Mouse (Mus musculus) CH12.LX (cell line): Measurements from ENCODE around the gene Zdhhc3. TPM values are rescaled to one million over a fixed set of nuclear protein-coding genes. Genes with fewer than 3 reads are reported as not detected.
A peak's percentile ranks its signal among the peaks of the same experiment; 100 is the strongest.

Source experiments
- DNase-seq: peaks from one replicate; pipeline ENCODE4 v3.0.0-alpha.2; 2013; ENCODE audit errors: extremely low read depth
- H3K27ac ChIP-seq: 2 replicates; pipeline ENCODE4 v1.5.1; 2012; ENCODE audit warnings: low read depth, mild to moderate bottlenecking, control low read depth, moderate library complexity; ENCODE audit not compliant: insufficient read depth
- H3K27me3 ChIP-seq: replicated peaks from 2 replicates; pipeline ENCODE3; 2012; ENCODE audit warnings: inconsistent platforms
- H3K36me3 ChIP-seq, 2 experiments: replicated peaks in 1 of 2; 2 replicates each; pipeline versions ENCODE3 to v1.6.1; 2012; ENCODE audit warnings: inconsistent platforms in 1 of 2, low read length in 1 of 2, mild to moderate bottlenecking in 1 of 2, mixed read lengths in 1 of 2, moderate library complexity in 1 of 2; ENCODE audit not compliant: control insufficient read depth in 1 of 2, insufficient read depth in 1 of 2
- H3K4me1 ChIP-seq, 2 experiments: 2 replicates each; pipeline ENCODE4 v1.6.1; 2012; ENCODE audit warnings: inconsistent platforms in 1 of 2, moderate library complexity in 1 of 2; ENCODE audit not compliant: insufficient read depth in 2 of 2, control insufficient read depth in 1 of 2
- H3K4me2 ChIP-seq: 2 replicates; pipeline ENCODE4 v1.6.1; 2012; ENCODE audit warnings: low read depth, mild to moderate bottlenecking, control low read depth; ENCODE audit not compliant: poor library complexity, insufficient read depth, severe bottlenecking
- H3K4me3 ChIP-seq, 3 experiments: fragments of 150-350 bp in 1 of 3; sonication (generic) in 1 of 3; replicated peaks in 1 of 3; 2 replicates each; pipeline versions ENCODE3 to v1.5.1; 2011 to 2012; ENCODE audit warnings: low read depth in 2 of 3, low read length in 2 of 3, mild to moderate bottlenecking in 2 of 3, moderate library complexity in 2 of 3, control low read depth in 1 of 3, improper control_type of control experiment in 1 of 3, inconsistent platforms in 1 of 3, mixed read lengths in 1 of 3; ENCODE audit not compliant: poor library complexity in 1 of 3
- H3K79me2 ChIP-seq: replicated peaks from 2 replicates; pipeline ENCODE4 v1.6.1; 2012; ENCODE audit warnings: mild to moderate bottlenecking, moderate library complexity; ENCODE audit not compliant: control insufficient read depth, poor library complexity, insufficient read depth, severe bottlenecking; ENCODE audit errors: extremely low read depth
- H3K9ac ChIP-seq: 2 replicates; pipeline ENCODE4 v1.6.1; 2012; ENCODE audit warnings: low read depth, mild to moderate bottlenecking, control low read depth, moderate library complexity; ENCODE audit not compliant: insufficient read depth
- H3K9me3 ChIP-seq: replicated peaks from 2 replicates; pipeline ENCODE3; 2012; ENCODE audit warnings: low read length, inconsistent platforms, mixed read lengths
- CHD2 ChIP-seq: IDR thresholded peaks from 2 replicates; pipeline ENCODE4 v1.6.1; 2011; ENCODE audit warnings: low read length, improper control_type of control experiment
- CTCF ChIP-seq, 2 experiments: IDR thresholded peaks in 1 of 2; conservative IDR thresholded peaks in 1 of 2; 2 replicates each; pipeline ENCODE4 v1.5.1; 2011 to 2012; ENCODE audit warnings: low read depth in 2 of 2, low read length in 2 of 2, improper control_type of control experiment in 1 of 2, inconsistent platforms in 1 of 2, mild to moderate bottlenecking in 1 of 2, moderate library complexity in 1 of 2
- E2F4 ChIP-seq: IDR thresholded peaks from 2 replicates; pipeline ENCODE4 v1.6.1; 2011; ENCODE audit warnings: low read depth, low read length, improper control_type of control experiment; ENCODE audit not compliant: insufficient replicate concordance
- ELF1 ChIP-seq: IDR thresholded peaks from 2 replicates; pipeline ENCODE4 v1.6.1; 2014; ENCODE audit warnings: low read depth, mild to moderate bottlenecking, inconsistent platforms, low read length, improper control_type of control experiment
- ETS1 ChIP-seq: conservative IDR thresholded peaks from 2 replicates; pipeline ENCODE4 v1.6.1; 2012; ENCODE audit warnings: low read depth, mild to moderate bottlenecking, inconsistent platforms, low read length, improper control_type of control experiment, moderate library complexity
- JUN ChIP-seq: IDR thresholded peaks from 2 replicates; pipeline ENCODE4 v1.6.1; 2011; ENCODE audit warnings: low read depth, mild to moderate bottlenecking, low read length, improper control_type of control experiment, moderate library complexity; ENCODE audit not compliant: insufficient read depth
- JUND ChIP-seq: conservative IDR thresholded peaks from 2 replicates; pipeline ENCODE4 v1.6.1; 2011; ENCODE audit warnings: low read depth, low read length, improper control_type of control experiment
- MAFK ChIP-seq: IDR thresholded peaks from 2 replicates; pipeline ENCODE4 v1.6.1; 2011; ENCODE audit warnings: low read length, improper control_type of control experiment; ENCODE audit not compliant: insufficient replicate concordance
- MAX ChIP-seq: IDR thresholded peaks from 2 replicates; pipeline ENCODE4 v1.6.1; 2011; ENCODE audit warnings: low read length, improper control_type of control experiment
- MAZ ChIP-seq: IDR thresholded peaks from 2 replicates; pipeline ENCODE4 v1.6.1; 2012; ENCODE audit warnings: low read depth, mild to moderate bottlenecking, inconsistent platforms, low read length, improper control_type of control experiment, moderate library complexity
- NELFE ChIP-seq: IDR thresholded peaks from 2 replicates; pipeline ENCODE4 v1.6.1; 2011; ENCODE audit warnings: low read depth, low read length, improper control_type of control experiment
- NRF1 ChIP-seq: IDR thresholded peaks from 2 replicates; pipeline ENCODE4 v1.6.1; 2014; ENCODE audit warnings: low read depth, mild to moderate bottlenecking, inconsistent platforms, low read length, improper control_type of control experiment, moderate library complexity
- POLR2AphosphoS2 ChIP-seq: IDR thresholded peaks from 2 replicates; pipeline ENCODE4 v1.6.1; 2011; ENCODE audit warnings: low read depth, low read length, improper control_type of control experiment
- RAD21 ChIP-seq: IDR thresholded peaks from 2 replicates; pipeline ENCODE4 v1.6.1; 2011; ENCODE audit warnings: low read depth, mild to moderate bottlenecking, low read length, improper control_type of control experiment, moderate library complexity
- SIN3A ChIP-seq: IDR thresholded peaks from 2 replicates; pipeline ENCODE4 v1.6.1; 2012; ENCODE audit warnings: low read length, improper control_type of control experiment, inconsistent platforms
- SMC3 ChIP-seq: IDR thresholded peaks from 2 replicates; pipeline ENCODE4 v1.6.1; 2011; ENCODE audit warnings: low read depth, low read length, improper control_type of control experiment
- TCF12 ChIP-seq: IDR thresholded peaks from 2 replicates; pipeline ENCODE4 v1.6.1; 2014; ENCODE audit warnings: low read depth, mild to moderate bottlenecking, inconsistent platforms, low read length, improper control_type of control experiment
- USF1 ChIP-seq: IDR thresholded peaks from 2 replicates; pipeline ENCODE4 v1.6.1; 2014; ENCODE audit warnings: low read depth, mild to moderate bottlenecking, inconsistent platforms, low read length, improper control_type of control experiment
- dilution Hi-C: fragments of 300-500 bp; cut with MboI; formaldehyde crosslinking; loops from 2 replicates; pipeline ENCODE4 v1.14.3; 2020; ENCODE audit warnings: low sequenced_read_pairs; ENCODE audit not compliant: extremely low pct_unique_long_range_greater_than_20kb, extremely low pct_ligation_motif_present
- in situ Hi-C: fragments of 300-500 bp; cut with MboI; formaldehyde crosslinking; loops from 3 replicates; pipeline ENCODE4 v1.14.3; 2019; ENCODE audit warnings: low sequenced_read_pairs, low pct_ligation_motif_present, low pct_unique_long_range_greater_than_20kb, mixed read lengths
- polyA plus RNA-seq: library from polyadenylated mRNA; unstranded; fragments of >175 nt; gene quantifications from 2 replicates; pipeline ENCODE4 v1.2.1, GENCODE M21; 2012; ENCODE audit warnings: low read depth; ENCODE audit not compliant: insufficient read length
- total RNA-seq, 2 experiments: library from RNA; depleted of rRNA; stranded (reverse); fragments of 300-350 nt in 1 of 2; fragments of >200 nt in 1 of 2; gene quantifications; 2 replicates each; pipeline ENCODE4 v1.2.3; 2012 to 2014

Zdhhc3 gene
- total and polyA plus RNA-seq, 3 experiments: 37.2 to 74.4 (median 62.6) TPM

GRCm38 (mm10) chr9:123153121-123153520, 40.1 kb upstream of the Zdhhc3 start:
- in situ Hi-C loops (loop anchor here (10.0 kb wide), 1 partner anchor 302 kb away; no protein-coding TSS in a partner anchor), dilution Hi-C loops (no loop called here)
- Histone ChIP-seq H3K27ac (no peak overlapping the region), H3K36me3 (peaks cover 0 to 3% of the 10 kb centered on the region in 2 experiments), H3K4me2 (no peak overlapping the region), H3K4me1 (0 out of 4 replicates have a peak, but pooled peaks cover 0 to 5% of the 10 kb centered on the region in 2 experiments), H3K9ac (no peak overlapping the region), H3K9me3 (no peaks in the 10 kb centered on the region), H3K27me3 (no peaks in the 10 kb centered on the region), H3K4me3 (no peak overlapping the region), H3K79me2 (no peaks in the 10 kb centered on the region)
- no peak for DNase-seq
- TF ChIP-seq POLR2AphosphoS2 (no peak), MAZ (no peak), NELFE (no peak), NRF1 (no peak)

- no peak for DNase-seq
- in situ Hi-C loops: loop anchor here (10.0 kb wide), 1 partner anchor 303 kb away; no protein-coding TSS in a partner anchor
- no peak overlapping the region for H3K4me2 ChIP-seq
- no peak overlapping the region for H3K9ac ChIP-seq
- 0 out of 4 replicates have a peak, but pooled peaks cover 0 to 5% of the 10 kb centered on the region in 2 experiments for H3K4me1 ChIP-seq
- TF ChIP-seq JUN (no peak), ELF1 (0 out of 2 replicates have a peak, but pooled peaks have one; percentile 18), SIN3A (no peak)
- no peak overlapping the region for H3K4me3 ChIP-seq
- dilution Hi-C loops: no loop called here
- no peaks in the 10 kb centered on the region for H3K79me2 ChIP-seq
- H3K27ac ChIP-seq: no peak overlapping the region
- no peaks in the 10 kb centered on the region for H3K27me3 ChIP-seq
- peaks cover 0 to 3% of the 10 kb centered on the region in 2 experiments for H3K36me3 ChIP-seq
- H3K9me3 ChIP-seq: no peaks in the 10 kb centered on the region
Observed at GRCm38 (mm10) chr9:123152026-123152425, 39.0 kb upstream of the Zdhhc3 start.

- no peak overlapping the region for H3K27ac ChIP-seq
- H3K4me2 ChIP-seq: no peak overlapping the region
- H3K36me3 ChIP-seq: no peaks in the 10 kb centered on the region
- TF ChIP-seq SMC3 (no peak), TCF12 (no peak), MAZ (no peak), MAX (no peak), CHD2 (no peak), JUND (no peak), ETS1 (no peak), USF1 (no peak), CTCF (conservative IDR thresholded peaks at IDR 0.05 in 1 of 2, IDR thresholded peaks at IDR 0.05 in 1 of 2; ENCODE audit: low read depth in 2 of 2, low read length in 2 of 2) (no peak), E2F4 (no peak), RAD21 (no peak), MAFK (no peak)
- TF ChIP-seq, all 38 proteins: peak for 0
- Histone ChIP-seq H3K27me3 (no peaks in the 10 kb centered on the region), H3K4me3 (no peak overlapping the region), H3K9me3 (no peaks in the 10 kb centered on the region), H3K79me2 (no peaks in the 10 kb centered on the region), H3K9ac (no peak overlapping the region), H3K4me1 (0 out of 4 replicates have a peak, but pooled peaks cover 0 to 5% of the 10 kb centered on the region in 2 experiments)
- DNase-seq: no peak
- dilution Hi-C loops: no loop called here
- in situ Hi-C loops: loop anchor here (10.0 kb wide), 1 partner anchor 303 kb away; no protein-coding TSS in a partner anchor
Observed at GRCm38 (mm10) chr9:123151561-123151960, 38.6 kb upstream of the Zdhhc3 start.
